ENCODE assay signal across 9 mouse cellular contexts in the genomic region with DNA sequence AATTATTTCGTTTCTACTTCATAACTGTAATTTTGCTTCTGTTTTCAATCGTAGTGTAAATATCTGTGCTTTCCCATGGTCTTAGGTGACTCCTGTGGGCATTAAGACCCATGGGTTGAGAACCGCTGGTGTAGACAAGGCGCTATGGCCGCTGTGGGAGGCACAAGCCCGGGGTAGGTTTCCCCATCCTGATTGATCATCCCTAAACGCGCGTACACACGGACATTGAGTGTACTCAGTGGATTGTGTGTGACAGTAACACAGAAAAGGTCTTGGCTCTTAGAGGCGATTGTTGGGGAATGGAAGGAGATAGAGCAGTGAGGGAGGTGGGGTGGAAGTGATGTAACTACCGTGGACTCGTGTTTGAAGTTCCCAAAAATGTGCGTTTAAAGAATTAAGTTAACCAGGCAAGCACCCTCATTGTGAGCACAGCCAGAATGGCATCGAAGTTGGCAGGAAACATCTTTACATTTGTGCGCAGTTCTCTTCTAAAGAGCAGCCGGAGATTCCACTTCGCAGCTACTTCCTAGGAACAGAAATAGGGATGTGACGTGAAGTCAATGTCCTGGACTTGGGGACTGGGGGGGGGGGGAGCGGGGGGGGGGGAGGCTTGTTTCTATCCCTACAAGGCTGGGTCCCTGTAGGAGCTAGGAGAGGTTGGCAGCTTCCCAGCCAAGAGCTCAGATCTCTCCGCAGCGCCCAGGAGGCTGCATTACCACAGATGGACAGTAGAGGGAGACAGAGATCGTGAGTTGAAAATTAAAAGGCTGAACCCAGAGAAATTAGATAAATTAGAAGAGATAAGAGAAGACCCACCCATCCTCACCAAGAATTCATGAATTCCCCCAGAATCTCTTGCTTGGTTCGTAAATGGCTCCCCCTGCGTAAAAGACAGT. TPM values are rescaled to one million over a fixed set of nuclear protein-coding genes. Genes with fewer than 3 reads are reported as not detected.
A peak's percentile ranks its signal among the peaks of the same experiment; 100 is the strongest.
DNase-seq lines count a peak whose midpoint lies in the region; ATAC-seq lines count a peak whose summit lies in the region.
"Had no signal": no experiment of that assay in that cellular context is flagged by ENCODE, and none has a peak within 500 bp of the region (broad histone marks: within the 10 kb centered on the region; RNA-seq: fewer than 3 reads in every experiment).

No protein-coding gene starts in this region.

- DNase-seq in MN1 (ENCODE audit: low spot score), result peak; percentile 90
- peak; percentile 83 for DNase-seq in cerebellum, adult 11 months
- peak; percentile 90 for DNase-seq in hindbrain, embryonic 11.5 days (ENCODE audit: low spot score)
- peak; percentile 83 for DNase-seq in layer of hippocampus, adult 9-10 months (ENCODE audit: low spot score)
- peak; percentile 79 for DNase-seq in lung, postnatal 25 days (ENCODE audit: low spot score)
- peak; percentile 85 for DNase-seq in retina, postnatal 1 day
- peak; percentile 38 for DNase-seq in urinary bladder, postnatal 10 days (ENCODE audit: low spot score)

- no peaks in the 10 kb centered on the region for H3K36me3 ChIP-seq in forebrain, embryonic 15.5 days
- no peaks in the 10 kb centered on the region for H3K36me3 ChIP-seq in hindbrain, embryonic 11.5 days (ENCODE audit: control insufficient read depth, insufficient read depth, low read length)
- H3K36me3 ChIP-seq: limb, embryonic 12.5 days had no signal

- 49% methylated on average over 23 of the region's 25 CpGs for WGBS in forebrain, embryonic 15.5 days
- WGBS in hindbrain, embryonic 11.5 days, result 49% methylated on average over 24 of the region's 25 CpGs

- 0 out of 2 replicates have a peak overlapping the region, but pooled peaks have one; percentile 11 for H3K27ac ChIP-seq in forebrain, embryonic 15.5 days (replicated peaks)
- H3K27ac ChIP-seq in hindbrain, embryonic 11.5 days (ENCODE audit: low read depth, low read length), result no peak overlapping the region
- H3K27ac ChIP-seq: limb, embryonic 12.5 days had no signal

- 0 out of 2 replicates have a peak, but pooled peaks cover 7% of the 10 kb centered on the region for H3K4me1 ChIP-seq in forebrain, embryonic 15.5 days
- no peaks in the 10 kb centered on the region for H3K4me1 ChIP-seq in hindbrain, embryonic 11.5 days (replicated peaks; ENCODE audit: control insufficient read depth, insufficient read depth, low read length)
- H3K4me1 ChIP-seq: limb, embryonic 12.5 days had no signal

- H3K4me2 ChIP-seq in forebrain, embryonic 15.5 days (replicated peaks), result 0 out of 2 replicates have a peak overlapping the region, but pooled peaks have one; percentile 17
- H3K4me2 ChIP-seq in hindbrain, embryonic 11.5 days (replicated peaks; ENCODE audit: low read depth, low read length), result no peak overlapping the region
- H3K4me2 ChIP-seq: limb, embryonic 12.5 days had no signal

- no peaks in the 10 kb centered on the region for H3K9me3 ChIP-seq in forebrain, embryonic 15.5 days
- H3K9me3 ChIP-seq in hindbrain, embryonic 11.5 days (ENCODE audit: control insufficient read depth, low read length), result no peaks in the 10 kb centered on the region

- no peak overlapping the region for H3K4me3 ChIP-seq in forebrain, embryonic 15.5 days
- H3K4me3 ChIP-seq in hindbrain, embryonic 11.5 days (ENCODE audit: low read depth, low read length), result no peak overlapping the region
- H3K4me3 ChIP-seq: limb, embryonic 12.5 days had no signal

- no peak overlapping the region for H3K9ac ChIP-seq in forebrain, embryonic 15.5 days (replicated peaks)
- no peak overlapping the region for H3K9ac ChIP-seq in hindbrain, embryonic 11.5 days (ENCODE audit: low read depth, low read length)
- H3K9ac ChIP-seq: limb, embryonic 12.5 days had no signal

- ATAC-seq in forebrain, embryonic 15.5 days (replicated peaks), result peak; percentile 87
- ATAC-seq in hindbrain, embryonic 11.5 days (ENCODE audit: low FRiP score), result no peak

- no peaks in the 10 kb centered on the region; the same call in 1 of the 2 replicates for H3K27me3 ChIP-seq in forebrain, embryonic 15.5 days
- no peaks in the 10 kb centered on the region for H3K27me3 ChIP-seq in hindbrain, embryonic 11.5 days (ENCODE audit: control insufficient read depth, insufficient read depth, low read length)
- H3K27me3 ChIP-seq: limb, embryonic 12.5 days had no signal

RNA-seq across cellular contexts. Expression of a gene that starts 17.9 kb away (rescaled TPM):
- polyA plus RNA-seq in forebrain, embryonic 15.5 days (2015; fragmentation: Nextera tagmentation; extraction: Ambion mirVana), result not detected in 2 replicates
- polyA plus RNA-seq in hindbrain, embryonic 11.5 days (2014; fragmentation: Nextera tagmentation; extraction: Ambion mirVana), result not detected in 2 replicates

RNA-seq across cellular contexts. Expression of a gene that starts 23.0 kb away (rescaled TPM):
- 51.8 and 54.2 TPM in 2 replicates for polyA plus RNA-seq in forebrain, embryonic 15.5 days (2015; fragmentation: Nextera tagmentation; extraction: Ambion mirVana)
- polyA plus RNA-seq in hindbrain, embryonic 11.5 days (2014; fragmentation: Nextera tagmentation; extraction: Ambion mirVana), result 82.5 and 84.2 TPM in 2 replicates

RNA-seq across cellular contexts. Expression of a gene that starts 39.9 kb away (rescaled TPM):
- polyA plus RNA-seq in forebrain, embryonic 15.5 days (2015; fragmentation: Nextera tagmentation; extraction: Ambion mirVana), result 16.7 and 18.1 TPM in 2 replicates
- 19.1 and 21.0 TPM in 2 replicates for polyA plus RNA-seq in hindbrain, embryonic 11.5 days (2014; fragmentation: Nextera tagmentation; extraction: Ambion mirVana)

RNA-seq across cellular contexts. Expression of a gene that starts 44.1 kb away (rescaled TPM):
- polyA plus RNA-seq in forebrain, embryonic 15.5 days (2015; fragmentation: Nextera tagmentation; extraction: Ambion mirVana), result 33.5 and 33.8 TPM in 2 replicates
- 28.6 and 29.0 TPM in 2 replicates for polyA plus RNA-seq in hindbrain, embryonic 11.5 days (2014; fragmentation: Nextera tagmentation; extraction: Ambion mirVana)

Comparison
In these comparisons a context has a peak if more than half of its experiments do, and no peak if none do; other contexts are left out.
1. DNase-seq: peak in every context shown above with its lines; median percentile 90 in MN1; 90 in hindbrain, embryonic 11.5 days; 85 in retina, postnatal 1 day; 83 in cerebellum, adult 11 months; 83 in layer of hippocampus, adult 9-10 months; 79 in lung, postnatal 25 days; 38 in urinary bladder, postnatal 10 days.